Mouse (Mus musculus): ENCODE measurements around the gene Med7. TPM values are rescaled to one million over a fixed set of nuclear protein-coding genes. Genes with fewer than 3 reads are reported as not detected.
A peak's percentile ranks its signal among the peaks of the same experiment; 100 is the strongest.
"Not testable (repeated sequence)": the region's sequence is repeated elsewhere in the genome, so short reads cannot be mapped to it uniquely, and the experiment has no call there.

Gene Med7
- polyA plus RNA-seq, 1 experiment from 2014 or later, result 60.8 TPM

DNA sequence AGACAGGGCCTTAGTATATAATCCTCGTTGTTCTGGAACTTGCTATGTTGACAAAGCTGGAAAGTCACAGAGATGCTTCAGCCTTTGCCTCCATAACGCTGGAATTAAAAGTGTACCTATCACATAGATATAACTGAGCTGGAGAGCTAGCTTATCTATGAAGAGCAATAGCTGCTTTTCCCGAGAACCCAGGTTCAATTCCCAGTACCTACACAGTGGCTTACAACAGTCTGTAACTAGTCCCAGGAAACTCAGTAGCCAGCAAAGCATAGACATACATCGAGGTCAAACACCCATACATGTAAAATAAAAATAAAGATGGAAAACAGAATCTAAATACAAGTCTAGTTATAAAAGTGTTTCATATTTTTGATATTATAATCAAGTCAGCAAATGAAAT, 38.3 kb upstream of the Med7 start:
- H3K27me3 ChIP-seq, result no peaks in the 10 kb centered on the region
- no peak overlapping the region for H3K4me2 ChIP-seq
- no peaks in the 10 kb centered on the region for H3K9me3 ChIP-seq
- WGBS, result 88% methylated on average over 4 of the region's 4 CpGs
- no peaks in the 10 kb centered on the region for H3K36me3 ChIP-seq
- no peak overlapping the region for H3K27ac ChIP-seq (replicated peaks)
- ATAC-seq (ENCODE audit: low FRiP score, low read depth), result no peak
- H3K4me3 ChIP-seq, result no peak overlapping the region
- no peaks in the 10 kb centered on the region for H3K4me1 ChIP-seq (replicated peaks)
- no peak overlapping the region for H3K9ac ChIP-seq

DNA sequence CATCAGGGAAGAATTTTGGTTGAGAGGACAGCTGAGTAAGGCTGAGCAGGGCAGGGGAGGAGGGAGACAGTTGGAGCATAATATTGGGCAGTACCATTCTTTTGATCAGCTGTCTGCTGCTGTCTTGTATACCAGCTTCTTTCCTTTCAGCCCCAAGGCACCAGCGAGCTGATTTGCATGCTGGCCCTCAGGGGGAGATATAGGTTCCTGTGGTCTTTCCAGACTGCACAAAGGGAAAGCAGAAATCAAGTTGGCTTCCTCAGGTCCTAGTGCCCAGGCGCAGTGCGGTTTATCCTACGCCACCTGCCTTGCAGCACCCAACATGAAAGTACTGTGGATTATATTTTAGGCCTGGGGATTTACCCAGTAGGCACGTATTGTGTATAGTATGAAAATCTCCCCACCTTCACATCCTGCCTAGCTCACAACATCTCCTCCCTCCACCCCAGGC, 37.8 kb upstream of the Med7 start:
- Histone ChIP-seq H3K9me3 (no peaks in the 10 kb centered on the region), H3K4me3 (no peak overlapping the region)

DNA sequence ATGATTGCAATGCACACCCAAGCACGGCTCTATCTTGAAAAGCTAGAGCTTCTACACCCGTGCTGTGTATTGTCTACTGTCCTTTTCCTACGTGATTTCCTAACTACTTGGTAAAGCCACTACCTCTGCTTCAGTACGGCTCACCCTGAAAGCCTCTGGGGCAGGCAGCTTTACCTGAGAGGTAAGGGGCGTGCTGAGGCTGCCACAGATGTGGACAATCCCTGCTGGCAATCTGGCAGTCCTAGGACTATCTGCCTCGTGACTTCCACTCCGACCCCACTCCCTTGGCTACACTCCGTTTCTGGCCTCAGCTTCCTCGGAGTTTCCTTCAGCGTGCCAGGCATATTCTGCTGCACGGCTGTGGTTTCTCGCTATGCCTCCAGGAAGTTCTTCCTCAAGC, 35.2 kb upstream of the Med7 start:
- no peak overlapping the region for H3K4me2 ChIP-seq
- H3K27ac ChIP-seq (replicated peaks), result no peak overlapping the region
- no peaks in the 10 kb centered on the region for H3K9me3 ChIP-seq
- no peak overlapping the region for H3K4me3 ChIP-seq
- WGBS, result 89% methylated on average over 12 of the region's 12 CpGs
- H3K9ac ChIP-seq, result no peak overlapping the region
- H3K36me3 ChIP-seq, result no peaks in the 10 kb centered on the region
- ATAC-seq (ENCODE audit: low FRiP score, low read depth), result no peak
- H3K27me3 ChIP-seq, result no peaks in the 10 kb centered on the region
- H3K4me1 ChIP-seq (replicated peaks), result no peaks in the 10 kb centered on the region

More for the DNA sequence above, 37.8 kb upstream of the Med7 start:
- Histone ChIP-seq H3K4me2 (no peak overlapping the region), H3K4me1 (replicated peaks) (no peaks in the 10 kb centered on the region), H3K9ac (no peak overlapping the region), H3K36me3 (no peaks in the 10 kb centered on the region), H3K27me3 (no peaks in the 10 kb centered on the region), H3K27ac (replicated peaks) (no peak overlapping the region)
- no peak for ATAC-seq (ENCODE audit: low FRiP score, low read depth)
- 69% methylated on average over 5 of the region's 5 CpGs for WGBS

DNA sequence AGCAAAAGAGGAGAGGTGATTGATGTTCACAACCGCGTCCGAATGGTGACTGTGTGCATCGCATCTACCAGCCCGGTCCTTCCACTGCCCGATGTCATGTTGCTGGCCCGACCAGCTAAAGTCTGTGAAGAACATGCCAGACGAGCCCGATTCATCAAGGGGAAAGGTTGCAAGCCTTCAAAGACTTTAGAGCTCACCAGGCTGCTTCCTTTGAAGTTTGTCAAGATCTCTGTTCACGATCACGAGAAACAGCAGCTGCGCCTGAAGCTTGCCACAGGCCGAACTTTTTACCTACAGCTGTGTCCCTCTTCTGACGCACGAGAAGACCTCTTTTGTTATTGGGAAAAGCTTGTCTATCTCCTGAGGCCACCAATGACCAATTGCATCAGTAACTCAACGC, 31.7 kb upstream of the Med7 start:
- no peak for ATAC-seq (ENCODE audit: low FRiP score, low read depth)
- WGBS, result 85% methylated on average over 16 of the region's 16 CpGs
- Histone ChIP-seq H3K9ac (no peak overlapping the region), H3K27ac (replicated peaks) (no peak overlapping the region), H3K4me3 (no peak overlapping the region), H3K36me3 (no peaks in the 10 kb centered on the region), H3K4me1 (replicated peaks) (no peaks in the 10 kb centered on the region), H3K27me3 (no peaks in the 10 kb centered on the region), H3K9me3 (no peaks in the 10 kb centered on the region), H3K4me2 (no peak overlapping the region)

DNA sequence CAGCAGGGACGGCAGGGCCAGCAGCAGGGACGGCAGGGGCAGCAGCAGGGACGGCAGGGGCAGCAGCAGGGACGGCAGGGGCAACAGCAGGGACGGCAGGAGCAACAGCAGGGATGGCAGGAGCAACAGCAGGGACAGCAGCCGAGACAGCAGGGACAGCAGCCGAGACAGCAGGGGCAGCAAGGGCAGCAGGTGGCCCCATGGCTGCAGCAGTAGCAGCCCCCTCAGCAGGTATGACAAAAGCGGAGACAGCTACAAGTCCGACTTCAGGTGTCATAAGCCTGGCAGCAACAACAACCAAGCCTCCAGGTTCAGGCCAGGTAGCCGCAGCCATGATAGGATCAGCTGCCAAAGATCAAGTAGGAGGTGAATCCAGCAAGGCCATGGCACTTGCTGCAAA, 30.0 kb upstream of the Med7 start:
- Histone ChIP-seq H3K4me3 (no peak overlapping the region), H3K4me1 (replicated peaks) (no peaks in the 10 kb centered on the region), H3K4me2 (no peak overlapping the region), H3K27me3 (no peaks in the 10 kb centered on the region), H3K9me3 (no peaks in the 10 kb centered on the region), H3K36me3 (no peaks in the 10 kb centered on the region), H3K27ac (replicated peaks) (no peak overlapping the region), H3K9ac (no peak overlapping the region)
- ATAC-seq (ENCODE audit: low FRiP score, low read depth), result no peak
- WGBS, result 29% methylated on average over 10 of the region's 10 CpGs

DNA sequence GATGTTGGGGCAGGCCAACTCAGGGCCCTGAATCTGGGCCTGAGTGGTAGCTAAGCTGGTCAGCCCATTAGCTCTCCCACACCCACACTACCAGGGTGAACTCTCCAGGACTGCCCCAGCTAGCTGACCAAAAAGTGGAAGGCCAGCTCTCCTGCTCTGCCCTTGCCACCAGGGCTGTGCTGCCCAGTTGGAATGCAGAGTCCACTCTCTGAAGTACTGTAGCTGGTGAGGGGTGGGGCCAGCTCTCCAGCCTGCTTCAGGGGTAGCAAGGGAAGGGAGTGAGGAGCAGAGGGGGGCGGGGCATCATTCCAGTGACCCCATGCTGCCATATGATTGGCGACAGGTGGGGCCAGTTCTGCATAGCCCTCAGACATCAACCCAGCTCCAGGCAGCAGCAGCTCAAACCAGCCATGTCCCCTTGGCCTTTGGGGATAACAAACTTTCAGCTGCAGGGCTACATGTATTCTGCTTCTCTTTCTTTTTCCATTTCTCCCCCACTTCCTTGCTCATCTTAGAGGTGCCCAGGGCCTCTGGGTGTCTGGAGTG, 26.6 kb upstream of the Med7 start:
- Histone ChIP-seq H3K4me3 (no peak overlapping the region), H3K4me1 (replicated peaks) (no peaks in the 10 kb centered on the region), H3K36me3 (no peaks in the 10 kb centered on the region), H3K4me2 (no peak overlapping the region), H3K27me3 (no peaks in the 10 kb centered on the region), H3K9ac (no peak overlapping the region), H3K9me3 (no peaks in the 10 kb centered on the region), H3K27ac (replicated peaks) (no peak overlapping the region)
- ATAC-seq (ENCODE audit: low FRiP score, low read depth), result no peak
- WGBS, result 56% methylated on average over 2 of the region's 2 CpGs

DNA sequence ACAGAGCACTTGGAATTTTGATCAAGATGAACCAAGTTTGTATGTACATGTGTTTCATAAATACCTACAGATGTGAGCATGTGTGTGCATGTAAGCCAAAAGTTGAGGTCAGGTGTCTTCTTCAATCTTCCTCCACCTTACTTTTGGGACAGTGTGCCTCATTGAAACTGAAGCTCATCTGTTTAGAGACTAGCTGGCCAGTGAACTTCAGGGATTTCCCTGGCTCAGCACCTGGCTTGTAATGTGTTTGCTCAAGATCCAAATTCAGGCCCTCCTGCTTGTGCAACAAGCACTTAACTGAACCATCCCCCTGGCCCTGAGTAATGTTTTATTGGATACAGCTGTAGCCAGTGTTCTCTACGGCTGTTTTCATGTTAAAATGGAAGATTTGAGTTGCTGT, 18.3 kb upstream of the Med7 start:
- Histone ChIP-seq H3K4me3 (no peak overlapping the region), H3K4me1 (replicated peaks) (no peaks in the 10 kb centered on the region), H3K4me2 (no peak overlapping the region), H3K27ac (replicated peaks) (no peak overlapping the region), H3K9me3 (no peaks in the 10 kb centered on the region), H3K9ac (no peak overlapping the region), H3K27me3 (no peaks in the 10 kb centered on the region), H3K36me3 (no peaks in the 10 kb centered on the region)
- 82% methylated on average over 1 of the region's 1 CpGs for WGBS
- ATAC-seq (ENCODE audit: low FRiP score, low read depth), result no peak

DNA sequence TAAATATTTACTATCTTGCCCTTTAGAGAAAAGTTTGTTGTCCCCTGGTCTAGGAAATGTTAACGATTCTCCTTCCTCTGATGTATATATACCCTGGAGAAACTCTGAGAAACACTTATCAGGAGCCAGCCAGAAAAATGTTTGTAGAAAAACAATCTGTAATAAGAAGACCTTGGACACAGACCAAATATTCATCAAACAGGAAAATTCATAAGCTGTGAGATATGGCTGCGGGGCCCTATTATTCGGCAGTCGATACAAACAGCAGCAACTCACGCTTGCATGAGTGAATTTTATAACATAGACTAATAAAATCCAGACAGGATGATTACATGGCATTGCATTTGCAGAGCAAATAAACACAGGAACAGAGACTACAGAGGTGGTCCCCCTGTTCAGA, 17.9 kb upstream of the Med7 start:
- Histone ChIP-seq H3K27me3 (no peaks in the 10 kb centered on the region), H3K4me2 (no peak overlapping the region), H3K27ac (replicated peaks) (no peak overlapping the region), H3K9ac (no peak overlapping the region), H3K4me1 (replicated peaks) (no peaks in the 10 kb centered on the region), H3K4me3 (no peak overlapping the region), H3K9me3 (no peaks in the 10 kb centered on the region), H3K36me3 (no peaks in the 10 kb centered on the region)
- ATAC-seq (ENCODE audit: low FRiP score, low read depth), result no peak
- WGBS, result 91% methylated on average over 5 of the region's 5 CpGs

DNA sequence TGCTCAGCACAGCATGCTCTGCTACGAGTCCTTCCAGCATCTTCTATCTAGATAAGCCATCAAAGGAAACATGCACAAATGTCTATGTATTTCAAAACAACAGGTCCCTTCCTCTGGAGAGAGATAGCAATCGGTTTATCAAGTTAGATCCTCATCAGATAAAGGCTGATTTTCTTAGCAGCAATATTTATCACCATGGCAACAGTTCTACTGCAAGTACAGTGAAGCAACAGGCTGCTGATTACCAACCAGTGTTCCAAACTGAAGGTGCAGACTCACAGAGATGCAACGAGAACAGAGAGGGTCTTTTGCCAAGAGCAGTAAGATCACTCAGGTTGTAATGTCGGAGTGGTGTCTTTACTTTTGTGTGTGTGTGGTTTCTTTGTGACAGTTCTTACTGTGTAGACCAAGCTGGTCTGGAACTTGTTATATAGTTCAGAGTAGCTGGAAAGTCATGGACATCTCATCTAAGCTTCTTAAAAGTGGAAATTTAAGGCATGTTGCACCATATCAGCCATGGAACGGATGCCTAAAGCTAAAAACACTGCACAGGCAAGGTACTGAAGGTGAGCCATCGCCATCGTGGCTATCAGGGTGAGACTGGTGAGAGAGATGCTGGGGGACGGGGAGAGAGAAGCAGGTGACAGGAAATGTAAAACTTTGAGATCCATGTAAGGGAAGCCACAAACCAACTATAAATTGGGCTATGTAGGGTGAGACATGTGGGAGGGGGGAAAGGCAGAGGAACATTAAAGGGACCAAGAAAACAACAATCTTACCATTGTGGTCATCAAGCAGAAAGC, 15.4 kb upstream of the Med7 start:
- no peak for ATAC-seq (ENCODE audit: low FRiP score, low read depth)
- H3K9ac ChIP-seq, result no peak overlapping the region
- H3K4me2 ChIP-seq, result no peak overlapping the region
- no peak overlapping the region for H3K4me3 ChIP-seq
- 87% methylated on average over 8 of the region's 8 CpGs for WGBS
- H3K4me1 ChIP-seq (replicated peaks), result no peaks in the 10 kb centered on the region
- no peaks in the 10 kb centered on the region for H3K9me3 ChIP-seq
- H3K27ac ChIP-seq (replicated peaks), result no peak overlapping the region
- no peaks in the 10 kb centered on the region for H3K36me3 ChIP-seq
- no peaks in the 10 kb centered on the region for H3K27me3 ChIP-seq

DNA sequence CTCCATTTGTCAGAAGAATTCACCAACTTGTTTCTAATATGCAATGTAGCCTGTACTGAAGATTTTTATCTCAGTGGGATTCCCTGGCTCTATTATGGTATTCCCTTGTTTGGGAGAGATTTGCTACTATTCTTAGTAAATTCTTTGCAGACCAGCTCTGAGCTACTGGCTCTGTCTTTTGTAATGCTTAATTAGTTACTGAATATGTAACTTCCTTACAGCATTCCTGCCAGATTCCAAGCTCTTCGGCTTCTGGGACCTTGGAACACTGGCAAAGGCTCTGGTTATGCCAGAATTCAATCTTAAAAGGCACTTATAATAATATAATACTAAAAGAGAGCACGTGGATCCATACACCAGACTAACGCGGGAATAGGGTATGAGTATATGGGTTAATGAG, 8.6 kb upstream of the Med7 start:
- H3K27me3 ChIP-seq; H3K27ac ChIP-seq (replicated peaks); H3K9me3 ChIP-seq; H3K4me2 ChIP-seq; H3K4me1 ChIP-seq (replicated peaks); ATAC-seq (ENCODE audit: low FRiP score, low read depth); H3K36me3 ChIP-seq; H3K9ac ChIP-seq; H3K4me3 ChIP-seq: not testable (repeated sequence)
- 38% methylated on average over 4 of the region's 4 CpGs for WGBS

DNA sequence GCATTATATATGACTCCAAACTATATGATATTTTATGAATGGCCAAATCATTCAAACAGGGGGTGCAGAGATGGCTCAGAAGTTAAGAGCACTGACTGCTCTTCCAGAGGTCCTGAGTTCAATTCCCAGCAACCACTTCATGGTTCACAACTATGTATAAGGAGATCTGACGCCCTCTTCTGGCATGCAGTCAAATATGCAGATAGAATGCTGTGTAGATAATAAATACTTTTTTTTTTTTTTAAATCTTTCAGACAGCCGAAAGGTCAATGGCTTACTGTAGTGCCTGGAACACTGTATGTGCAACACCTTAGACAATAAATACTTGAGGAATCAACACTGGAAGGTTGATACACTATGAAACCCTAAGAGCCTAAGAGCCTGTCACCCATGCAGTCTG, 6.6 kb upstream of the Med7 start:
- Histone ChIP-seq H3K9ac (no peak overlapping the region), H3K4me1 (replicated peaks) (no peaks in the 10 kb centered on the region), H3K9me3 (no peaks in the 10 kb centered on the region), H3K27ac (replicated peaks) (no peak overlapping the region), H3K4me2 (no peak overlapping the region), H3K4me3 (no peak overlapping the region), H3K27me3 (0 out of 2 replicates have a peak, but pooled peaks cover 3% of the 10 kb centered on the region), H3K36me3 (no peaks in the 10 kb centered on the region)
- 96% methylated on average over 2 of the region's 2 CpGs for WGBS
- no peak for ATAC-seq (ENCODE audit: low FRiP score, low read depth)

DNA sequence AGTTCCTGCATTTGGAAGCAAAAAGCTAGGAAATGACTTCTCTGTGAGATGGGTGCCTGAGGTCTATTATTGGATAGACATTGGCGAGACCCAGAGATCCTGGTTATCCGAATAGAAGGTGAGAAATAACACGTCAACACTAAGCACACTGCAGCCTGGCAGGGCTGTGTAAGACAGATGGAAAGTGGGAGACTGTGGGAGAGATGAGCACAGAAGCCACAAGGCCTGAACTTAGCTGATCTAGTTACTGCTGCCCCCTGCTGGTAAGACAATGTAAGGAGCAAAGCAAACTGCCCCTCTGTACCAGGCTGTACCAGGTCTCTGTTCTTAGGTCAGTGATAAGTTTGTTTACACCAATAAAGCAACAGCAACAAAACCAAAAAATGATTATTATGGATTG, 5.6 kb upstream of the Med7 start:
- peaks cover 2% of the 10 kb centered on the region; the same call in 1 of the 2 replicates for H3K4me1 ChIP-seq (replicated peaks)
- 31% methylated on average over 3 of the region's 3 CpGs for WGBS
- ATAC-seq (ENCODE audit: low FRiP score, low read depth), result peak; percentile 95

More for the DNA sequence above, 5.6 kb upstream of the Med7 start:
- Histone ChIP-seq H3K27me3 (0 out of 2 replicates have a peak, but pooled peaks cover 3% of the 10 kb centered on the region), H3K4me2 (no peak overlapping the region), H3K4me3 (no peak overlapping the region), H3K36me3 (no peaks in the 10 kb centered on the region), H3K9ac (no peak overlapping the region), H3K27ac (replicated peaks) (no peak overlapping the region), H3K9me3 (no peaks in the 10 kb centered on the region)
